Mouse (Mus musculus) layer of hippocampus, adult 11-12 months (tissue): ENCODE measurements at regions not wholly inside any gene's neighbourhood (a gene's known extent, or its start where the extent isn't known, plus 50 kb on each side); places are given as distances from the start of the nearest gene placed in this dataset.
A peak's percentile ranks its signal among the peaks of the same experiment; 100 is the strongest.

ENCODE experiments used
- DNase-seq: peaks from one replicate; pipeline ENCODE4 v3.0.0; 2022; ENCODE audit warnings: low spot score

DNA sequence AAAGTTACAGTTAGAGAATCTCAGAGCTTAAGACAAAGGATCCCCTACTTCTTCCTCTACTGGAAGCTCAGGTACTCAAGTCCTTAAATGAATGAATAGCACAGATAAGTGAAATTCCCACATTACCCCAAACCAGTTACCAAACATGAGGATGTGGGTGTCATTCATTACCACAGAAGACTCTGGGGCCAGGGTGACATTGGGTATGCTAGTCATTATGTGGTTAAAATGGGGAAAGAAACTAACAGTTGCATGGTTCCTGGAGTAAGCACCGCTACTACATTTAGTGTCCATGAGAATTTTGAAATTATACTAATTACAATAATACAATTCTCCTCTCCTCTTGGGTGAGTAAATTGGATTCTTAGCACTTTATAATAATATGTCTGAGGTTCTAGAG lies 142.9 kb upstream of the Thbs1 start:
- no peak for DNase-seq

DNA sequence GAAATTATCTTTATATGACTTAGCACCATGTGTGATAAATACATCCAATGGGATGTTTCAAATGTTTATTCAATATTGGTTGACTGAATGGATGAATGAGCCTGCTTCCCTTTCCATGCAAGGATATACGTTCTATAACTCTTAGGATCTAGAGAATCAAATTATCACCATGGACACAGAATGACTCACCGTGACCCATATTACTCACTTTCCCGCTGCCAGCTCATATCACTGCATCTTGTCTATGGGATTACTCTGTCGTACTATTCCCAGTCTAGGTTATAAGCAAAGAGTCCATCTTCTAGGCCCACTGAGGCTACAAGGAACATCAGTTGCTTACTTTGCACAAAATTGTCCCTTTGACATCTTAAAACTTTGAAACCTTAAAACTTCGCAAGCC lies 141.0 kb upstream of the Thbs1 start:
- no peak for DNase-seq

DNA sequence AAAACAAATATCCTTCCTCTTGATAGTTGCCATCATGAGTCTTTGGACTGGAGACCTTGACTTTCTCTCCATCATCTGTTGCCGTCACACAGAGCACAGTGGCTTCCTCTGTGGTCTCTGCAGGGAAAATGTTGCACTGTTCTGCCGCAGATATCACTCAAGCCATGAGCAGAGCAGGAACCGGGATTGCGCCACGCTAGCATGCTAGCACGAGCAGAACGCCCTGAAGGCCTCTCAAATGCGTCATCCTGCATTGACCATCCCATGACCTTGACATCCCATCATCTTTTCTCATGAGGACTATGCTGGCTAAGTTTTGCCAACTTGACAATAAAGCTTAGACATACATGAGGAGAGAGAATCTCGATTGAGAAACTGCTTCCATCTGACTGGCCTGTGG lies 134.6 kb upstream of the Thbs1 start:
- DNase-seq = no peak

DNA sequence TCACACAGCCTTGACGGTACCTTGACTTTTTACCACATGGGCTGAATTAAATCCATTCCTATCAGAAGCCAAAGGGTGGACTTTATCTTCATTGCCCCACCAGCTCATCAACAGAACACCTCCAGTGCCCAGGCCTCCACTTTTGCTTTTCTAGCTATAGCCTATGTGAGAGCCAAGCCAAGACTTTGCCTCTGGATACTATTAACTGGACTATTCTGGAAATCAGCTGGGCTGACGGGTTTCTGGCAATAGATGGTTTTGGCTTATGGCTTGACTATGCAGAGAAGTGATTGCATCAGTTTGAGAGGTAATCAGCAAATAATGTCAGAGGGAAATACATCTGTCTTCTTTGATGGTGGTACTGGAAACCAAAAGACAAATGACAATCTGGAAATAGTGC lies 130.8 kb upstream of the Thbs1 start:
- no peak for DNase-seq

DNA sequence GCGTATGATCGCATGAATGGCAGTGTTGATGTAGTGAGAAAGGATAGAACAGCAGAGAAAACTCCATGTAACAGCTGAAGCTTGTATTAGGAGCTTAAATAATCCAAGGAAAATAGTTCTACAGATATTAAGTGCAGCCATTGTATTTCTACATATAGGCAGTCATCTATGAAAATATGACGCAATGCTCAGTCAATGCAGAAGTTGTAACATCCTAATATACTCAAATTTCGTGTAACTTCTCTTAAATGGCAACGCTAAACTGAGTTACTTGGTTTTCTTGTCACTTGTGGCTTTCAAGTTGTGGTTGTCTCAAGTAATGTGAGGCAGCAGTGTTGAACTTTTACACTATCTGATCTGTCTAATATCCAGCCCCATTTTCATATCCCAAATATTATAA lies 127.1 kb upstream of the Thbs1 start:
- no peak for DNase-seq

DNA sequence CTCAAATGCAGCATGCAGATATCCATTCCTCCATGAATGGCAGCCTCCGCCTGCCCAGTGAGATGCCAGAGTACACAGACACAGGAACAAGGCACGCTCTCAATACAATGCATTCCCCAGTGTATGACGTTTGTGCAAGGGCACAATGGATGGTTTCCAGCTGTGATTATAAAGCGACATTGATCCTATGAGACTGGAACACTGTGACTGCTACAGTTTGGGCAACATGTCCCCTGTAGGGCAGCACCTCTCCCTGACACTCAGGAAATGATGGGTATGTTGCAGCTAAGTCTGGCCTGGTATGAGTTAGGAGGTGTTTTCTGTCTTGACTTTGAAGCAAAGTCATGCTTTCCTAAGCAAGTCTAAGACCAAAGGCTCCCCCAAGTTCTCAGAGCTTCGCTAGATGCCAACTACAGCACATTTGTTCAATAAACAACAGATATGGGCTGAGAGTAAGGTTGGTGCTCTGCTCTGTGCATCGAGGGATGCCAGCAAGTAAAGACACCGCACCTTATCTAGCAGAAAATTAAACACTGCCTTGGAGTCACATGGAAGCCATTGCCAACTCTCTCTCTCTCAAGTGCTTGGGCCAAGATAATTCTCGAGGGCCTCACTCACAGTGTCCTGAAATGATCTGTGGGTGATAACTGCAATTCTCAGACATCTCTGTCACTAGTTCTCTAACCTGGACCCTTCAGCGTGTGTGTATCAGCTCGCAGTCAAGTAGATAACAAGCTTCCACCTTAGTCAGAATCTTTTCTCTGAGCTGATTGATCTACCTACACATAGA lies 124.1 kb upstream of the Thbs1 start:
- no peak for DNase-seq

DNA sequence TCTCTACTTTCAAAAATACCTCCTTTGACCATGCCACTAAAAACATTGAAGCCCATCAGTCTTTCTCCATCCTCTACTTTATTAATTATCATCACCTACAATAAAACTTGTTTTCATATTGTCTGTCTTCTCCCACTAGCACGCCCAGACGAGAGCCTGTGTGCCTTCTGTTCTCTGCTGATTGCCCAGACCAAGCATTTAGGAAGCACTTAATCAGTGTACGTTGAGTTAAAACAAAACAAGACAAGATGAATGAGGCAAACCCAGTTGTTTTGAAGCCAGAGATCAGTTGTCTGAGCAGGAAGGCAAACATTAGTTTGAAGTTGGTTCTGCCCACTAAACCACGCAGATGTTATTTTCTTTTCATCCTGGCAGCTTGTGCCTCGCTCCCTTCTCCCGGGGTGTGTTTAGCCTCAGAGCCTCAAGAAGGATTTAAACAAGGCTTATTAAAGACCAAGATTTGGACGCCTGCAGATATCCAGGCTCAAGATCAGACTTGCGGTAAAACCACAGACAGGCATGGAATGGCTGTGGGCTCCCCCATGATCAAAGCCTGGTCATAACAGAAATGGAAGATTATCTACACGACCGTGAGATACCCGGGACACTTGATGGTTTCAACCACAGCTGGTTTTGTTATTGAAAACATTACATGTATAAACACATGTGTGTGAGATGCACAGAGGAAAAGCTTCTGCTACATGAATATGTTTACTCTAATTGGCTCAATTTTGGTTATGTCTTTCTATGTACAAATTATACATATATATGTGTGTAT lies 123.1 kb upstream of the Thbs1 start:
- no peak for DNase-seq

DNA sequence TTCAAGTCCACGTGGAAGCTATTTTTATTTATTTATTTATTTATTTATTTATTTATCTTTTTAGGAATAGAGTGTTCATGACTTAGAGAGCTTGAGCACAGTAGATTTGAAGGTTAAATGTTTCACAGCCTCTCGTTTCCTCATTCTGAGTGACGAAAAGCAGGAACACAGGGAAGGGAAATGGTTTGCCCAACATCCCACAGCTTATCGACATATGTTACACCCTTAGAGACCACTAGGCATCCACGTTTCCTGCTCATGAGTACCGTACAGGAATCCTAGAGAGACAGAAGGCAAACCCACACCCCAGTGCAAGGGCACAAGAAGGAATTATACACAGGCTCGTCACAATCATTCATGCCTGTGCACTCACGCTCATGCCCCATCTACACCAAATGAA lies 122.5 kb upstream of the Thbs1 start:
- no peak for DNase-seq

DNA sequence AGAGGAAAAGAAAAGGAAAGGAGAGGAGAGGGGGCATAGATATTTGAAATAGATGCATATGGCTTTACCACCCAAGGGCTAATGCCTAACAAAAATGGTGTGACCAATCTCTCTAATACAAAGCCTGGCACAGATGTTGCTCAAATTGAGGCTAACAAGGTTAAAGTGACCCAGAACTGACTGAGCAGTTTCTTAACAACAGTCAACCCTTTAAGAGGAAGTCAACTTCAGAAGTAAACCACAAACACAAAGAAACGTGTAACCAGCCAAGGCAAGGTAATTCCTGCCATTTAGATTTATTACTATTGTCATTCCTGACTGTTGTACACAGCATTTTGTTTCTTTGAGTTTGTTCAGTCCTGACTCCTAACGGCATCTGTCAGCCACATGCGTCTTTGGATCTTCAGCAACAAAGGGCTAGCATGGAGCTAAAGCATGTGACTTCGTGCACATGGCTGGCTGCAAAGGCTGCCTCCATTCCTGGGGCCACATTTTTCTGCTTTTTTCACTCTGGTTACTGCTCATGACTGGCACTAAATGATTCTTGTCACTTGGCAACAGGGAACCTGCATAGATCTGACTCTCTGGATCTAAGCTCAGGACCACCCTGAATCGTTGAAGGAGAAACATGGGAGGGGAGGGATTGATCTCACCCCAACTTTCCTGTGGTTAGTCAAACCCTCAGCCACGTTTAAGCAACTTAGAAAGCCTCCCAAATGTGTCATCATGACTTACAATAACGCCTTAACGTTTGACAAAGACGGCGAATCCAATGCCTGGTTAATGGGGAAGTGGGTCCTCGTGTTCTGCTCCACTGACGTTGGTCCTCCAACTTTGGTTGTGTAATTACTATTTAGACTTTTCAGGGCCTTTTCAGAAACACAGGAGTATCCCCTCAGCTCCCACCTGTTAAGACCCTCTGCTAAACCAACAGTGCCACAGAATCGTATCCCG lies 115.3 kb upstream of the Thbs1 start:
- DNase-seq = no peak

DNA sequence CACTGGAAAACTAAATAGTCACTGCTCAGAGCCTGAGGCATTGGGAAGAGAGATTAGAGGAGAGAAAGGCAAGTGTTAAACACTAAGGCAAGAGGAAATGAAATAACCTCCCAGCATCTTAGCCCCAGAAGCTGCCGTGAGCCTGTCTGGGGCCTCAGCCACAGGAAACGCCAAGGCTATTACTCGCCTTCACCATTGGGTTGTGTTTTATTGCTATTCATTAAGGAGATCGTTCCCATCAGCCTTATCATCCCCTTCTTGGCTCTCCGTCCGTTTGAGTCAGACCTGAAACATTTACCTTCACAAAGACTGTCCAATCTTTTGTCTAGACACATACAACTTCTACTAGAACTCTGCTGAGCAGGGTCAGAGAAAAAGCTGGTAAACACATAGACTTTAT lies 112.0 kb upstream of the Thbs1 start:
- DNase-seq = no peak

DNA sequence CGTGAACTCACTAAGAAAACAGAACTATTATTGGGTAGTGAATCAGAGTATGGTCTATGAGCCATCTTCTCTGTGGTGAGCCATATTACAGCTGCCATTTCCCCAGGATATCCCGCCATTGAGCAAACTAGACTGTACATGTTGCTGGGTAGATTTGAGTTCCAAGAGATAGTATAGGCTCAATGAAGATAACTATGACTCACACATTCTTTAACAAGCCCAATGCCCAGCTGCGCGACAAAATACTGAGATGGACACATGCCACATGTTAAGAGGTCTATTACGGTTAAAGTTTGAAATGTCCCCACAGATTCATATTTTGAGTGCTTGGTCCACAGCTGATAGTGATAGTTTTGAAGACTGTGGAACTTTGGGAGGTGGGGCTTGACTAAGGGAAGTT lies 107.5 kb upstream of the Thbs1 start:
- no peak for DNase-seq

DNA sequence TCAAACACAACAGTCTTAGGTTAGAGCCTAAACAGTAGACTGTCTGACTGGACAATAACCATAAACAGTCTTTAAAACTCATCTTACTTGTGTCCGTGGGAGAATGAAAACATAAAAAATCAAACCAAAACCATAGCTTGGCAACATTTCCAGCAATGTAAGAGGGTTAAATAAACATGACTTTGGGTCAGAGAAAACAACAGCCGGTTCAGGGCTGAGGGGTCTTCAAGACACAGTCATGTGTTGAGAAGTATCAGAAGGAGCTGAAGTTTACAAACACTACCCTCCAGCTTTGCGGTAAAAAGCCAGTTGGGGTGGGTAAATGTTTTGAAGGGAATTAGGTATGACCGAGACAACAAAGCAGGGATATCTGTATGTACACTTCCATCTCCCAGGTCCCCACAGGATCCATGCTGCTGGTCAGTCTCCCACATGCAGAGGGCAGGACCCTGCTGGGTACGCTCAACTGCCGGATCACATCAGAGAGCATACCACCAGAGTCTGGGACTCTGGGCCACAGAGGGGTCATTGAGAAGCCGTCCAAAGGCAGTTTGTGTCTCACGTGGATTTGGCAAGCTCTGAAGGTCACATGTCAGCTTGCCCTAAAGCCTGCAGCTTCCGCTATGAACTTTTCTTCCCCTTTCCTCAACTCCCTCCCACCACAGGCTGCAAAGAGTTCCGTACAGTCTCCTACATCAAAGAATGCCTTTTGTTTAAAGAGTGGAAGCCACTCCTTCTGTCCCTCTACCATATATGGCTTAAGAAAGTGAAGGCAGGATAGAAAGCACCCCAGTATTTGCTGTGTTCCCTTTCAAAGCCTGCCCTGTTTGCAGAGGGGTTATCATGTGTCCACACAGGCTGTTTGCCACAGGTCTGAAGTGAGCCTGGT lies 103.9 kb upstream of the Thbs1 start:
- peak; percentile 28 for DNase-seq

DNA sequence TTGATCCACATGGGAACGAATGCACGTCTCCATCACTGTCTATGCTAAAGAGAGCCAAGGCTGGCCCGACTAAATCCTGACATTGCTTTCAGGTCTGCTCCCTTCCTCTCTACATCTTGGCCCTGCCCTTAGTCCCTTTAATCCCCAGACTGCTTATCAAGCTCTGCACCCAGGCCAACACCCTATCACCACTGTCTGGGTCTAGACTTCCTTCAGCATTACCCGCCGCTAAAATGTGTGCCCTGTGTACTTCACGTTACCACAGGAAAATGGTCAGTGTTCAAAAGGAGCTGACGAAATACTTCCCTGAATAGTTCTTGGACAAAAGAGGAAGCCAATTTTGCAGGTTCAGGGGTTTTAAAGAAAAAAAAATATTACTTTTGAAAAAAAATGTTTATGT lies 100.0 kb upstream of the Thbs1 start:
- peak; percentile 18 for DNase-seq

DNA sequence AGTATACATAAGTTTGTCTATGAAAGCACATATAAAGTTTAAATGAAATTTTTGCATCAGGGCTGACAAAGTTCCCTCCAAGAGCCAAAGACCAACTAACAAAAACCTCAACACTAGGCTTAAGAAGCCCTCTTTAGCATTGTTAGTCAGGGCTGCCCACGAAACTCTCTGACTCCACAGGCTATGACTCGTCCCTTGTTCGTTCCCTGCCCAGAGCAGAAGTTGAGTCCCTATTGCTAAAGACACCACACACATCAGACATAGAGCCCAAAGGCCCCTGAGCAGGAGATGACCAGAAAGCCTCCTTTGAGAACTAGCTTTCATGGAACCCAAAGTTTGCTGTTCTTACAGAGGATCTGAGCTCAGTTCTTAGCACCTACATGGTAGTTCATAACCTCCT lies 99.5 kb upstream of the Thbs1 start:
- no peak for DNase-seq

DNA sequence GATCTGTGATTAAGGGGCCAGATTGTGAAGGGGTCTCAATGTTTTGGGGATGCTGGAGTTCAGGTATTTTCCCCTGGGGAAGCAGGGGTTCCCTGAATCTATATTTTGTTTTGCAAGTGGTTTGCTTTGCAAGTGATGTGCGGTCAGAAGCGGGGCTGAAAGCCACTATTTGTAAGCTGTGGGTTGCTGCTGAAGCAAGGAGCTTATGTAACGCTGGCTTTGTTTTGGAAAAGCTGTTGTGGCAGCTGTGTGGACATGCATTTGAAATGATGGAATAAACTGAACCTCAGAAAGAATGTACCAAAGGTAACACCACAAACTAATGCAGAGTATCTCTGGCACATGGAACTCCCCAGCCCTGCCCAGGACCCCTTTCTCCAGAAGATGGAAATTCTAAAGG lies 98.5 kb upstream of the Thbs1 start:
- DNase-seq = peak; percentile 16

DNA sequence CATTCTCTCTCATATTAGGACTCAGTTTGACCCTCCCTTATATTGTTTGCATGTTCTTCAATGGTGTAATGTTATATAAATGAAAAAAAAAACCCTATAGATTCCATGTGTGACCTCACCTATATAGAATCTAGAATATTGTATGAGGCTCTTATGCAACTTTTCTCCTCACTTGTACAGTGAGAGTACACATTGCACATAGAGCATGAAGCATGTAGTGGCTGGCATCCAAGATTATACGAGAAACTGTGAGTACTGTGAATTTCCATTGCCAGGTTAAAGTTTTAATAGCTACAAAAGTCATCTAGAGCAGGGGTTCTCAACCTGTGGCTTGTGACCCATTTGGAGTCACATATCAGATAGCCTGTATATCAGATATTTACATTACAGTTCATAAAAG lies 96.5 kb upstream of the Thbs1 start:
- DNase-seq = no peak

DNA sequence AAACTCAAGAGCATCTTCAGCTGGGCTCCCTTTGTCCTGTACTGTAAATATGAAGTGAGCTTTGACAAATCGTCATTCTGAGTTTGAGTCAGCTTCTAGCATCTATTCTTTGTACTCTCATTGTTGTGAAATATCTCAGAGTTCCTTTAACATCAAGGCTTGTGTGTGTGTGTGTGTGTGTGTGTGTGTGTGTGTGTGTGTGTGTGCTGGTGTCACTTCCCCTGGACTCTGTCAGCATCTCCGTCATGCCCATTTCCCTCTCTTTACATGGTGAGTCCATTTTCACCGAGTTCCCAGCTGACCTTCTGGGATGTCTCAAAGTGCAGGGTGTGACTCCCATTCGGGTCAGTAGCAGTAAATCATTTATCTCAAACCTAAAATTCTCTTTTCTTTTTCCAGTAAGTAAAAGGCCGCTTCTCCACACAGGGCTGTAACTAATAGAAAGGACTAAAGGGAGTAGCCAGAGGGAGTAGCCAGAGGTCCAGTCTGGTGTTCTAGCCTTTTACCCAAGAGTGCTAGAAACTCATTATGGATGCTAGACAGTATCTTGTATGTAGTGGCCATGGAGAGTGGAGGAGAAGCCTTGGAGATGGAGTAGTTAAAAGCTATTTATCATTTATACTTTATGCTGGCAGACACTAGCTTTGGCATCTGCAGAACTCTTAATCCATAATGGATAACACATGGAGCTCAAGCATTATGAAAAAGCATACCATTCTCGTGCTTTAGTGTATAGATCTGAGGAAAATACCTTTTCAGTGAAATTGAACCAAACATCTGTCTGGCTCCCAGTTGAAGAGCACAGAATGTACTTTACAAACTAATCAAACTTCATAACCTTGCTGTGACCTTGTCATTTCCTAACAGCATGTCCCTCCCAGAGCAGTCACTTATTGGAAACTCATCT lies 85.6 kb upstream of the Thbs1 start:
- no peak for DNase-seq

DNA sequence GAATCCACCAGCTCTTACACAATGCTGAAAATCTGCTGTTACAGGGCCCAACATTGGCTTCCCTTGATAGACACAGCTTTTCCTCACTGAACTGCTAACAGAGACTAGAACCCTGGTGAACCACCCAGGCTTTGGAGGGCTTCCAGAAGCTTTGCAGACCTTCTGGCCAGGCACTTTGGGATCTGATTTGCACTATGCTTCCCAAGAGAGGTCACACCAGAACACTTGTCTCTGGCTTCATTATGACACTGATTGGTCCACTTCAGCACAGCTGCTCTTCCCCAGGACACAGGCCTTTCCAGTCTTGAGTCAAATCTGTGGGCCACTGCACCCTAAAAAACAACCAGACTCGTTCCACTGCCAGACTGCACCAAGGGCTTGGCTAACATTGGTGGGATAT lies 82.8 kb upstream of the Thbs1 start:
- DNase-seq = no peak

DNA sequence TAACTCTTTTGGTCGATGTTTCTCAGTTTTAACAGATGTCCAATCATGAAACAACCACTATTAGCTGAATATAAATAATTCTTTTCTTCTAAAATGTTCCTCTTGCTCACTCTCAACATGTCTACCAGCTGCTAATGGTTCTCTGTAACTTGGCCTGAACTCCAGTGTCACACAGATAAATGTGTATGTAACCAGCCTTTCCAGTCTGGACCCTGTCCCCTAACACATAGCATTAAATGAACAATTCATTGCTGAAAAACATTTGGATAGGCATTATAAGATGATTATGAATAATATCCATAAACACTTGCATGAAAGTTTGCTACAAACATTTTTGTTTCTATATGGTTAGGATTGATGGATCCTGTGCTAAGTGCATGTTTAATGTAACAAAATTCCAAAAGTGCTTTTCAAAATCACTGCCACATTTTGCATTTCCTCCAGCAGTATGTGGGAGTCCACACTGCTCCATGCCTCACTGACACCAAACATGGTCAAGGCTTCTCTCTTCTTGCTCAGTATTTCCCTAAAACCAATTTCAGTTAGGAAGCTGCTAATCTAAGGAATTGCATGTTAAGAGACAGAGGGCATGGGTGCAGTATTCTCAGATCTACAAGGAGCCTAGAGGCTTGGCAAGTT lies 82.1 kb upstream of the Thbs1 start:
- no peak for DNase-seq

DNA sequence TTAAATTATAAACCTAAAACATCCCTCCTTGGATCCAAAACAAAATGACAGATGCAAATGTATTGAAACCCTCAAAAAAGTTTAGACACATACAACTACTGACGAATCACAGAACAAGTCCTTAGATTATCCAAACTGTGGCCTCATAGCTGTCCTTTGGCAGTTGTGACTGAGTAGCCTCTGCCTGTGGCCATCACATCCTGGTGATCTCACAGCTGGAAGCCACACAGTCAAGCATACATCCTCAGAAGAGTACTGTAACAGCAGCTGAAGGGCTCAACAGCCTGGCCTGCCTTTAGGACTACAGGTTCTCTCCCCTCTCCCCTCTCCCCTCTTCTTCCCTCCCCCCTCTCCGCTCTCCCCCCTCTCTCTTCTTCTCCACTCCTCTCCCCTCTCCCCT lies 80.0 kb upstream of the Thbs1 start:
- DNase-seq = no peak
